Mouse (Mus musculus) lung, postnatal 0 days (tissue): ENCODE measurements around the gene Rem1.

ENCODE experiments used
- CTCF ChIP-seq: IDR thresholded peaks from 2 replicates; pipeline ENCODE4 v1.5.1; 2016; ENCODE audit warnings: antibody characterized with exemption, mild to moderate bottlenecking
- EP300 ChIP-seq: IDR thresholded peaks from 2 replicates; pipeline ENCODE4 v1.6.1; 2016; ENCODE audit warnings: antibody characterized with exemption, mild to moderate bottlenecking, control low read depth

GRCm38 (mm10) chr2:152624566-152624965 lies 2.2 kb upstream of the Rem1 start:
- TF ChIP-seq CTCF, result no peak
- TF ChIP-seq EP300, result no peak
